Mouse (Mus musculus) gonadal fat pad, adult 2 months (tissue): Measurements from ENCODE around the gene Med19. TPM values are rescaled to one million over a fixed set of nuclear protein-coding genes. Genes with fewer than 3 reads are reported as not detected.
"Not testable (repeated sequence)": the region's sequence is repeated elsewhere in the genome, so short reads cannot be mapped to it uniquely, and the experiment has no call there.

Source experiments
- DNase-seq: peaks from one replicate; pipeline ENCODE4 v3.0.0-alpha.2; 2012; ENCODE audit warnings: low read depth
- polyA plus RNA-seq: library from polyadenylated mRNA; depleted of rRNA; stranded (reverse); fragments of >200 nt; gene quantifications from 2 replicates; pipeline ENCODE4 v1.2.3, GENCODE M21; 2012; rRNA removed

Gene Med19
- polyA plus RNA-seq, 1 experiment: 11.7 TPM

DNA sequence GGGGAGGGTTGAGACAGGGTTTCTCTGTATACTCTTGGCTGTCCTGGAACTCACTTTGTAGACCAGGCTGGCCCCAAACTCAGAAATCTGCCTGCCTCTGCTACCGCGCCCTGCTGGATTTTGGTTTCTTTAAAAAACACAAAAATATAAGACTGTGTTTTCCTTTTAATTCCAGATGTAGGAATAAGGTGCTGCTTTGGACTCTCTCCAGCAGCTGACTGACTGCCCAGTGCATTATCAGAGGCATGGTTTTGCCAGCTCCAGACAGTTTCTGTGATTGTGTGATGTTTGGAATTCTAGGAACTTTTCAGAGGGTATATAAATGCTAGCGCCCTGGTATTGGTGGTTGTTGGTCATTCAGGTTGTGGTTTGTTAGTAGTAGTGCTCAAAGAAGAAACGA lies 39.2 kb downstream of the Med19 start:
- no peak for DNase-seq

DNA sequence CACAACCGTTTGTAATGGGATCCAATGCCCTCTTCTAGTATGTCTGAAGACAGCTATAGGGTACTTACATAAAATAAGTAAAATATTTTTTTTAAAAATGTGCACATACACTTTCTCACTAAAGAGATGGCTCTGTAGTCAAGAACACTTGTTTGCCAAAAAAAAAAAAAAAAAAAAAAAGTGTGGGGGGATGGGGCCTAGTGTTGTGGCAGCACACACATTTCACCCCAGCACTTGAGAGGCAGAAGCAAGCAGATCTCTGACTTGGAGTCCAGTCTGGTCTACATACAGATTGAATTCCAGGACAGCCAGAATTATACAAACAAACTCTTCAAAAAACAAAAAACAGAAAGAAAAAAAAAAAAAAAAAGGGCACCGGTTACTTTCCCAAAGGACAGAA lies 42.5 kb downstream of the Med19 start:
- DNase-seq: no peak

- no peak for DNase-seq
Observed at GRCm38 (mm10) chr2:84721182-84721581, 43.0 kb downstream of the Med19 start.

DNA sequence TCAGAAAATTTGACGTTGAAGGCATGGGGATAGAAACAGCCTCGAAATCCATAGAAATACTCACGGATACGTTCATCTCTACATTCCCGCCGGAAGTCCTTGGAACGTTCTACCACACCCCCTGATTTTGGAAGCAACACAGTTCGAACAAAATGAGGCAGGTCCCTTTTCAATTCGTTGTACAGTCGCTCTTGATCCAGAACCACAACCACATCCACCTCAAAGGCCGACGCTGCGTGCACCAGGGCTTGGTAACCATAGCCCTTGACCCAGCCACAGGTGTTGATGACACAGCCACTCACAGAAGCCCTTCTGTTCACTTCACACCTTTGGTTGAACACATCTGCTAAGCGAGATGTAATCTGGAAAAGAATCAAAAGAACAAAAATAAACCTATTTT lies 45.7 kb downstream of the Med19 start:
- no peak for DNase-seq

DNA sequence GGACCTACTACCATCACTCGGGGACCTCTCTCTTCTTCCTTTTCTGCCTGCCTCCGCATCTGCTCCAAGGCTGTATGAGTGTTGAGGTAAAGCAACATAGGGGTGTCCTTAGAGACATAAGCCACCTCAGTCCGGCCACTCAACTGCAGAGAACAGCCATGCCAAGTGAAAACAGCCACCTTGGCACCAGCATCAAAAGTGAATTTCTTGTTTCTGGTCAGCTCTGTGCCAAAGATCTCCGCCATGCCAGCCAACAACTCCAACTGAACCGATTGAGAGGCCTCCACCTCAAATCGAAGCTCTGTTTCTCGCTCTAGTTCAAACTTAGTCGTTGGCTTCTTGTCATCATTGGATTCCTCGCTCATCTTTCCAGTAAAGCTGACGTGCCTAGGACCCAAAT lies 47.6 kb downstream of the Med19 start:
- no peak for DNase-seq

GRCm38 (mm10) chr2:84726716-84727115 lies 48.5 kb downstream of the Med19 start:
- DNase-seq: no peak

- DNase-seq: no peak
Observed at GRCm38 (mm10) chr2:84727172-84727858, 49.1 kb downstream of the Med19 start, which contains the start of gene Clp1. Clp1 (minus strand) TSS chr2:84727350.

DNA sequence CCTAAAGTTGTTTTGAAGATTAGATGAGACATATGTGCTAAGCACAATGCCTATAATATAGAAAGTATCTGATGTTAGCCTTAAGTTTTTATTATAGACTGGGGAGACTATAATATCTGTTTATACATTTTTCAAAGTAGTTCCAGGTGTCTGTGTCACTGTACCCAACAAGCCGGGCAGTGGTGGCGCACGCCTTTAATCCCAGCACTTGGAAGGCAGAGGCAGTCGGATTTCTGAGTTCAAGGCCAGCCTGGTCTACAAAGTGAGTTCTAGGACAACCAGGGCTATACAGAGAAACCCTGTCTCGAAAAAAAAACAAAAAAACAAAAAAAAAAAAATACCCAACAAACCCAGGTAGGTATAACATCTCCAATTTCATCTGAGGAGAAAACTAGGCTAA lies 50.0 kb downstream of the Med19 start:
- not testable (repeated sequence) for DNase-seq

DNA sequence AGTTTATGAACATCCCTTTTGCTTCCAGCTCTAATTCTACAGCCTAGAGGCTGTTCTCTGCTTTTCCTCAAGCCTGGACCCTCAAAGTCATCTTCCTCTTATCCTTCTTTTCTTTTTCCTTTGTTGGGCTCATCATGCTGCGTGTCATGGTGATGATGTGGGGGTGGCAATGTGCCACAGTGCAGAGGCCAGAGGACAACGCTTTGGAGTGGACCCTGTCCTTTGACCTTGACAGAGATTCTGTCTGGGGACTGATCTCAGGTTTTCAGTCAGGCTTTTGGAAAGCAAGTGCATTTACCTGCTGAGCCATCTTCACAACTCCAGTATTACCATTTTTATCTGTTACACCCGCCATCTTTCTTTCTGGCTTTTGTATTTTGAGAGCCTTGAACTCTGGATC lies 53.0 kb downstream of the Med19 start:
- no peak for DNase-seq

GRCm38 (mm10) chr2:84732394-84732793 lies 54.2 kb downstream of the Med19 start:
- DNase-seq: no peak

GRCm38 (mm10) chr2:84733579-84734300 lies 55.5 kb downstream of the Med19 start, which contains the start of gene Ypel4:
Ypel4 (plus strand) TSS chr2:84734058.
- DNase-seq: no peak

GRCm38 (mm10) chr2:84734351-84734864 lies 56.2 kb downstream of the Med19 start:
- no peak for DNase-seq

GRCm38 (mm10) chr2:84734919-84735318 lies 56.7 kb downstream of the Med19 start:
- DNase-seq: no peak

DNA sequence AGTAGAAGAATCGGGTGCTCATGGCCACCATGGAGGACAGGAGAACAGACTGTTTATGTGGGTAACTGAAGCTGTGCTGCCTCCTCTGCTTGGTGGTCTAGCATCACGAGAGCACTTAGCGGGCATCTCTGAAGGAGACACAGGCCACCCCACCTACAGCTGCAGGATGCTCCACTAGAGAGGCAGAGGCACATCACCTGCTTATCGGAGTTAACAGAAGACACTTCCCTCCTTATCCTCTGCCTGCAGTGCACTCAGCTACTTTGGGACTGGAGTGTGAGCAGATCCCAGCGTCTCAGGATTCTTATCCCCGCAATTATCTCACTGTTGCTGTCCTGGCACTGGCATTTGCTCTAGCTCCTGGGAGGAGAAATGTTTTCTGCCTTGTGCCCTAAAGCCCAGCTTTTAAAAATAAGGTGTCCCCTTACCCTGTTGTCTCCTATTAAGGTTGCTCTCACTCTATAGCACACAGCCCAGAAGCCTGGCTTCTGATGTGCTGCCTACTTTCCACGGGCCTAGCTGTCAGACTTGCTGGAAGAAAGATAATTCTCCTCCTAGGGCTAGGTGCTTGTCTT lies 57.2 kb downstream of the Med19 start:
- no peak for DNase-seq

DNA sequence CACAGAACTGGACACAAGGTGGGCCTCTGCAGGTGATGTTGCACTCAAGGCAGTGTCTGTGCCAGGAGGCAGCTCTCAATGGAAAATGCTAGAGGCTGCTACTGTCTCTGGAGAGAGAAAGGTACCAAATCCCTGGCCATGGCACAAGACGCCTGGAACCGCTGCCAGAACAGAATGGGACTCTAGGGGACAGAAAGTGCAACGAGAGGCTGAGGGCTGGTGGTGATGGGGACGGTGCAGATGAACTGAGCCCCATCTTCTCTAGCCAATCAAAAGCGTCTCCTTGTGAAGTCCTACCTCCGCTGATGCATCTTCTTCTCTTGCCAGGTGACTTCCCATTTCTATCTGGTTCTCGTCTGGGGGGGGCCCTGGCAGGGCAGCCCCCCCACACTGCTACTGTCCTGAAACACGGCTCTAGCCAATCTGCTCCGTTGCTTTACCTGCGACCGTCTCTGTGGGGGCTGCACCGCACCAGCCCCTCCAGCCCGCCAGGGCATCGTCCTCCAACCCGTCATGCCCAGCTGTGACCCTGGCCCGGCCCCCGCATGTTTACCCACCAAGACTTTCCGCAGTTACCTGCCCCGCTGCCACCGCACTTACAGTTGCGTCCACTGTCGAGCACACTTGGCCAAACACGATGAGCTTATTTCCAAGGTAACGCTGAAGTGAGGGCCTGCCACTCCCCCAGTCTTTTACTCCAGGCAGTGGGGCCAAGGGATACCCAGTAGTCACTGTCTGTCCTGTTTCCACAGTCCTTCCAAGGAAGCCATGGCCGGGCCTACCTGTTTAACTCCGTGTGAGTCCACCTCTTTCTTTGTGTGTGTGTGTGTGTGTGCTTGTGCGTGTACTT lies 58.3 kb downstream of the Med19 start:
- DNase-seq: no peak

DNA sequence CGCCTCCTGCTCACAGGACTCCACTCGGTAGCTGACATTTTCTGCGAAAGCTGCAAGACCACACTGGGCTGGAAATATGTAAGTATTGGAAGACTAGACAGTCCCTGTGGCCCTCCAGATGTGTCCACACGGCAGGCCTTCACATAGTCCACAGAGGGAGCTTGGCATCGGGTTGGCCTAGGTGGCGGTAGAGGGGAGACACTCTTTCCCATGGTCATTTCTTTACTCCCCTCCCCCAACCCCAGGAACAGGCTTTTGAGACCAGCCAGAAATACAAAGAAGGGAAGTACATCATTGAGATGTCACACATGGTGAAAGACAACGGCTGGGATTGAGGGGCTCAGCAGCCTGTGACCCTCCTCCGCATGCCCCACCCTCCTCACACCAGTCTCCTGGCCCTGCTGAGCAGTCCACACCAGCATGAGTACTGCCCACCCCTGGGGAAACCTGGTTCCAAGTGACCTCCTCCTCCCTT lies 59.3 kb downstream of the Med19 start:
- no peak for DNase-seq

Other genes with a start within 250 kb of the Med19 start
- gene Tfpi, start 201.6 kb upstream of the Med19 start, polyA plus RNA-seq: 6.9 and 8.0 TPM in 2 replicates
- 64.2 and 70.1 TPM in 2 replicates for gene Ctnnd1, start 27.6 kb upstream of the Med19 start, polyA plus RNA-seq
- gene Btbd18, start 19.3 kb upstream of the Med19 start, polyA plus RNA-seq: not detected in 2 replicates
- 40.7 and 40.9 TPM in 2 replicates for gene Selenoh, start 7.6 kb upstream of the Med19 start, polyA plus RNA-seq
- gene Gm28635, start 361 bp upstream of the Med19 start, polyA plus RNA-seq: not detected in 2 replicates
- 93.5 and 97.4 TPM in 2 replicates for gene Tmx2, start 738 bp downstream of the Med19 start, polyA plus RNA-seq
- 60.7 and 61.8 TPM in 2 replicates for gene Zdhhc5, start 36.8 kb downstream of the Med19 start, polyA plus RNA-seq
- gene Clp1, start 48.9 kb downstream of the Med19 start, polyA plus RNA-seq: 16.8 and 18.8 TPM in 2 replicates
- gene Ypel4, start 55.7 kb downstream of the Med19 start, polyA plus RNA-seq: 1.4 and 1.7 TPM in 2 replicates
- gene Gm19426, start 65.3 kb downstream of the Med19 start, polyA plus RNA-seq: 3.0 and 3.5 TPM in 2 replicates
- 547 and 588 TPM in 2 replicates for gene Serping1, start 97.0 kb downstream of the Med19 start, polyA plus RNA-seq
- 24.8 and 26.9 TPM in 2 replicates for gene Ube2l6, start 120.4 kb downstream of the Med19 start, polyA plus RNA-seq
- gene Smtnl1, start 144.2 kb downstream of the Med19 start, polyA plus RNA-seq: not detected in 2 replicates
- 30.8 and 47.1 TPM in 2 replicates for gene Timm10, start 148.6 kb downstream of the Med19 start, polyA plus RNA-seq
- gene Slc43a1, start 160.4 kb downstream of the Med19 start, polyA plus RNA-seq: 16.9 and 21.9 TPM in 2 replicates
- gene Rtn4rl2, start 208.3 kb downstream of the Med19 start, polyA plus RNA-seq: 7.6 and 8.4 TPM in 2 replicates